In genomic region chr15:84314420-84315080, GRCm38 (mm10) we compare ENCODE assay signal across 13 mouse cellular contexts. TPM values are rescaled to one million over a fixed set of nuclear protein-coding genes. Genes with fewer than 3 reads are reported as not detected.
A peak's percentile ranks its signal among the peaks of the same experiment; 100 is the strongest.
DNase-seq lines count a peak whose midpoint lies in the region; TF ChIP-seq lines count a peak whose summit lies in the region.
"Had no signal": no experiment of that assay in that cellular context is flagged by ENCODE, and none has a peak within 500 bp of the region (broad histone marks: within the 10 kb centered on the region; RNA-seq: fewer than 3 reads in every experiment).

No protein-coding gene starts in this region.

- H3K27ac ChIP-seq in layer of hippocampus, adult 2 months: peak overlapping the region; percentile 77
- peak overlapping the region; percentile 66 for H3K27ac ChIP-seq in hindbrain, embryonic 10.5 days
- H3K27ac ChIP-seq in midbrain, embryonic 10.5 days (replicated peaks): peak overlapping the region; percentile 76

- peaks cover 60% of the 10 kb centered on the region for H3K4me1 ChIP-seq in hindbrain, embryonic 10.5 days (replicated peaks)
- peaks cover 60% of the 10 kb centered on the region for H3K4me1 ChIP-seq in midbrain, embryonic 10.5 days

- no peak for TF ChIP-seq CTCF in layer of hippocampus, adult 2 months (conservative IDR thresholded peaks at IDR 0.05)

- H3K36me3 ChIP-seq in hindbrain, embryonic 10.5 days: no peaks in the 10 kb centered on the region
- H3K36me3 ChIP-seq in midbrain, embryonic 10.5 days: no peaks in the 10 kb centered on the region

- H3K4me3 ChIP-seq in layer of hippocampus, adult 2 months: no peak overlapping the region
- H3K4me3 ChIP-seq in hindbrain, embryonic 10.5 days: no peak overlapping the region
- no peak overlapping the region for H3K4me3 ChIP-seq in midbrain, embryonic 10.5 days
- H3K4me3 ChIP-seq: gastrocnemius, adult 2 months had no signal

- 13% methylated on average over 18 of the region's 18 CpGs for WGBS in hindbrain, embryonic 10.5 days
- WGBS in midbrain, embryonic 10.5 days: 10% methylated on average over 18 of the region's 18 CpGs

- H3K9me3 ChIP-seq in hindbrain, embryonic 10.5 days: no peaks in the 10 kb centered on the region
- no peaks in the 10 kb centered on the region for H3K9me3 ChIP-seq in midbrain, embryonic 10.5 days (replicated peaks)

- no peak for DNase-seq in layer of hippocampus, adult 2 months (ENCODE audit: low spot score in 2 of 2)
- no peak for DNase-seq in layer of hippocampus, postnatal 25 days (ENCODE audit: extremely low spot score in 1 of 2, low spot score in 1 of 2)
- DNase-seq in ZHBTc4 (ENCODE audit: low read depth, low spot score): peak; percentile 92
- DNase-seq in hindbrain, embryonic 10.5 days (ENCODE audit: low spot score): peak; percentile 20
- no peak for DNase-seq in midbrain, embryonic 10.5 days (ENCODE audit: low spot score)
- no peak for DNase-seq in layer of hippocampus, postnatal 14 days (ENCODE audit: low spot score in 2 of 2)
- DNase-seq in spleen, postnatal 14 days (ENCODE audit: low spot score in 2 of 2): no peak
- no peak for DNase-seq in thymus, postnatal 10 days (ENCODE audit: low spot score in 2 of 2)
- DNase-seq: adrenal gland, postnatal 10 days; gastrocnemius, adult 2 months; heart, postnatal 4 days; right cerebral cortex, adult 18-20 months; thymus, adult 18-20 months had no signal

- H3K27me3 ChIP-seq in hindbrain, embryonic 10.5 days (ENCODE audit: insufficient read depth, poor library complexity, severe bottlenecking): peaks cover 35% of the 10 kb centered on the region
- H3K27me3 ChIP-seq in midbrain, embryonic 10.5 days (ENCODE audit: low read depth, poor library complexity, severe bottlenecking): peaks cover 45% of the 10 kb centered on the region

RNA-seq across cellular contexts. Expression of gene Parvg, which starts 9.3 kb away (rescaled TPM):
- total RNA-seq in layer of hippocampus, adult 2 months (2021): 10 to 100 TPM; 20.9 to 26.6 TPM
- total RNA-seq in layer of hippocampus, postnatal 25 days (2021): 10 to 100 TPM; 15.8 to 19.2 TPM
- polyA plus RNA-seq in hindbrain, embryonic 10.5 days (2016; fragmentation: Nextera tagmentation; extraction: Ambion mirVana): 1.1 TPM in 2 replicates
- 0.89 and 1.0 TPM in 2 replicates for polyA plus RNA-seq in midbrain, embryonic 10.5 days (2016; fragmentation: Nextera tagmentation; extraction: Ambion mirVana)
- total RNA-seq in layer of hippocampus, postnatal 14 days (2021): 1 to 10 TPM; 7.6 to 8.6 TPM

Comparison
In these comparisons a context has a peak if more than half of its experiments do, and no peak if none do; other contexts are left out.
1. DNase-seq: peak in ZHBTc4 (single experiment) and hindbrain, embryonic 10.5 days (single experiment); none in layer of hippocampus, adult 2 months (0 of 2), layer of hippocampus, postnatal 25 days (0 of 2), midbrain, embryonic 10.5 days (single experiment), layer of hippocampus, postnatal 14 days (0 of 2), spleen, postnatal 14 days (0 of 2) and thymus, postnatal 10 days (0 of 2).
2. Peak in every context shown above with its lines, with median percentiles within 50 percentile points of each other: H3K27ac ChIP-seq.